Mouse (Mus musculus): ENCODE data around the gene Atp11a. TPM values are rescaled to one million over a fixed set of nuclear protein-coding genes. Genes with fewer than 3 reads are reported as not detected.

Gene Atp11a
- polyA plus RNA-seq, 1 experiment from 2014 or later, result 139 TPM

DNA sequence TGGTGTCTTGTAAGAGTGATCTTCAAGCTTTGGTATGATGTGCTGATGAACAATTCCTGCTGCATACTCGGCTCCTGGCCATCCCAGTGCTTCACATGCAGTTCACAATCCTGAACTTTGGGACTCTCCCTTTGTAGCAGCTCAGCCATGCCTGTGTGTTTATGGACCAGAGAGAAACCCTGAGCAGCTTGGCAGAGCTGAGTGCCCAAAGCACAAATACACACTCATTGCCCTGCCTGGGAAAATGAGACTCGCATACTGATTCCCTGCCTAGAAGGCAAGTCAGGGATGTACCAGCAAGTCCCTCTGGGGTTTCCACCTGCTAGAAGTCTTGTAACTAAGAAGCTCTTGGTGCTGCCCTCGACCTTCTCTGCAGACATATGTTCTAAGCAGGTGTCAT, 112.8 kb downstream of the Atp11a start:
- ChIA-PET CTCF (no interaction called here), POLR2A (no interaction called here)
- no peak for ATAC-seq
- H3K27me3 ChIP-seq, result peaks cover 3% of the 10 kb centered on the region
- DNase-seq (ENCODE audit: low read depth, low spot score), result no peak
- in situ Hi-C loops (cut with MboI; ENCODE audit: low pct_unique_long_range_greater_than_20kb), result no loop called here
- no peak for TF ChIP-seq CTCF (IDR thresholded peaks at IDR 0.05)

DNA sequence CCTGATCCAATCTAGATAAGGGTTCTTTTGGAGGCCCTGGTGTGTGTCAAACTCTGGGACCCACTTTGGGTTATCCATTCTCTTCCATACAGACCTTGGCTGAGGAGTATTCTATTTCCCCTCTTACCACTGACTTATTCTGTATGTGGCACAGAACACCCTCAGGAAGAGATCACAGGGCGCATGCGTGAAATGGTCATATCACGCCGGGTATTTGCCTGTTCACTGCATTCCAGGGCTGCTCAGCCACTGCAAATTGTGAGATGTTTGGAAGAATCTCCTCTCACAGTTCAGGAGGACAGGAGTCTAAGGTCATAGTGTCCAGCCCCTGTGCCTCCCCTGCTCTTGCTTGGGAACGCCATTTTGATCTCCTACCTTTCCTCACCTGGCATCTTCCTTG, 113.8 kb downstream of the Atp11a start:
- CTCF ChIA-PET, result no interaction called here
- H3K27me3 ChIP-seq, result peaks cover 3% of the 10 kb centered on the region
- no peak for TF ChIP-seq CTCF (IDR thresholded peaks at IDR 0.05)
- in situ Hi-C loops (cut with MboI; ENCODE audit: low pct_unique_long_range_greater_than_20kb), result no loop called here
- POLR2A ChIA-PET, result no interaction called here
- ATAC-seq, result no peak
- no peak for DNase-seq (ENCODE audit: low read depth, low spot score)

DNA sequence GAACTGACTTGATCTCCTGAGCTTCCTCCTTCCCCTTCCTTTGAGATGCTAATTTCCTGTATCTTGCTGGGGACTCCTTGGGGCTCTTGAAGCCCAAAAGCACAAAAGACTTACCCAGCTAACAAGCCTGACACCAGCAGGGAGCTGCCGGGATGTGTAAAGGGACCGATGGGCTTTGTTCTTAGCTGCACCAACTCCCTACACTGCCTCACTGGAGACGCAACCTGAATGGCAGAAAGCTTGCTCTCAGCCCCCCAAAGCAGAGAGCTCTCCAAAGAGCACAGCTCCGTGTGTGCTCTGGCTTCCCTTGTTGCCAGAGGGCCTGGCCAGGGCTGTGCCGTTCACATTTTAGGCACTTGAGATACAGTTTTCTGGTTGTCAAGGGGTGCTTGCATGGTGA, 114.6 kb downstream of the Atp11a start:
- ATAC-seq (no peak), DNase-seq (ENCODE audit: low read depth, low spot score) (no peak)
- peaks cover 3% of the 10 kb centered on the region for H3K27me3 ChIP-seq
- ChIA-PET CTCF (no interaction called here), POLR2A (no interaction called here)
- in situ Hi-C loops (cut with MboI; ENCODE audit: low pct_unique_long_range_greater_than_20kb), result no loop called here
- TF ChIP-seq CTCF (IDR thresholded peaks at IDR 0.05), result no peak

DNA sequence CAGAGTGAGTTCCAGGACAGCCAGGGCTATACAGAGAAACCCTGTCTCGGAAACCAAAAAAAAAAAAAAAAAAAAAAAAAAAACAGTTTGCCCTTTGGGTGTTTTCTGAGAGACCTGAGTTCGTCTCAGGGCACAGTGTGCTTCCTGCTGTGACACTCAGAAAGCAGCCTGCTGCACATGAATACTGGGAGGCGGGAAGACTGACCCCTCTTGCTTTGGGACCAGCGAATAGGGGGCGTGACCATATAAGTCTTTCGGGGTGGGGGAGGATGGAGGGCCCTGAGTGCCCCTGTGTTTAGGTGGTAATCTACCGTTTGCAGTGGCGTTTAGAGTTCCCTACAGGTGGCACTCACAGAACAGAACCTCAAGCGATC, 116.2 kb downstream of the Atp11a start:
- in situ Hi-C loops (cut with MboI; ENCODE audit: low pct_unique_long_range_greater_than_20kb), result no loop called here
- no peak for ATAC-seq
- POLR2A ChIA-PET, result interaction anchor here (0.6 kb wide), 1 partner anchor 913 kb away, joined by 5 read pairs; no protein-coding TSS in a partner anchor
- CTCF ChIA-PET, result no interaction called here
- no peak for DNase-seq (ENCODE audit: low read depth, low spot score)
- TF ChIP-seq CTCF (IDR thresholded peaks at IDR 0.05), result no peak
- H3K27me3 ChIP-seq, result peaks cover 3% of the 10 kb centered on the region

DNA sequence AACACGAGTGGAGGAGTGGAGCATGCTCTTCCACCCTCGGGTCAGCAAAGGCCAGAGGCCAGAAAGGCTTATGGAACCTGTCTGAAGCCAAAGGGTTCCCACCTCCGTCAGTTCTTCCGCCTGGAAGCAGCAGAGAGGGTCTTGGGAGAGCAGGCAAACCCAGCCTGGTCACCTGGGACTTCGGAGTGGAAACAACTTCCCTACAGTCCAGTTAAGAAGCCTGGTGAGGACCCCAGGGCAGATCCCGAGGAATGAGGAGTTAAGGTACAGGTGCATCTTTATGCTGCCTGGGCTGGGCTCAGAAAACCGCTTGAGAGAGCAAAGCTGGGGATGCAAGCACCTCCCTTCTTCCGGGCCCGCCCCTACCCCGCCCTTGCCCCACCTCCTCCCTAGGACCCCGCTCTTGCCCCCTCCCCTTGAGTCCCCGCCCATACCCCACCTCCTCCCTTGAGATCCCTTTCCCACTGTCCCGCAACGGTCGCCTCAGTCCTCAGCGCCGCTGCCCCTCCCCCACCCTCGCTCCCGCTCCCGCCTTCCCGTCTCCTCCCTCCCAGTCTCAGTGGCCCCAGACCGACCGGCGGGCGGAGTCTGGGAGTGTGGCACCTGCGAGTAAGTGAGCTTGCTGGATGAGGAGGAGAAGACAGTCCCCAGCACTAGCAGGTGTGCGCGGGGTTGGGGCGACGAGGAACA, 116.7 kb downstream of the Atp11a start, which contains the start of gene Mcf2l:
TSS of gene Mcf2l (plus strand) at position 450 of the 690 bp plus-strand sequence.
- DNase-seq (ENCODE audit: low read depth, low spot score) (no peak), ATAC-seq (peak; percentile 58)
- CTCF ChIA-PET, result no interaction called here
- in situ Hi-C loops (cut with MboI; ENCODE audit: low pct_unique_long_range_greater_than_20kb), result no loop called here
- POLR2A ChIA-PET, result no interaction called here
- TF ChIP-seq CTCF (IDR thresholded peaks at IDR 0.05), result no peak
- H3K27me3 ChIP-seq, result peaks cover 3% of the 10 kb centered on the region

DNA sequence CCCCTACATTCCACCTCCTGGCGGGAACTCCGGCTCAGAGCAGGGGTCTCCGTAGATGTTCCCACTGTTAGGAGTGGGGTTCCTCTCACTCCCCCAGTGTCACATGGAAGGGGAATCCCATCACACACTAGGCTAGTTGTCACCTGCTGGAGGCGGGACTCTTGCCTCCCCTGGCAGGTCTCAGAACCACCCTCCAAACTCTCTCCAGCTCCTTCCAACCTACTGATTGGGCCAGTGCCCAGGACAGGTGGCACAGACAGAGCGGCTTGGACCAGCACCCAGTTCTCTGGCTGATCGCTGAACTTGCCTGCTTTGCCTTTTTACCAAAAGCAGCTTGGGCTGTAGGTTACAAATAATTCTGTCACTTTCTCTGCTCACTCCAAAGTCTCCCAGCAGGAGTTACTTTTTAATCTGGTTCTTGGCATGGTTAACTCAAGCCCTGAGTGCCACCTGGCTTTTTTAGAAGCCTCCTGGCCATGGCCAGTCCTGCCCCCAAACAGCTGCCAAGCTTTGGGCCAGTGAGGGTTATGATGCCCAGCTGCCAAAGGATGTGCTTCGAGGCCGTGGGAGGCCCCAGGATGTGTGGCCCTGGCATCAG, 117.5 kb downstream of the Atp11a start:
- TF ChIP-seq CTCF (IDR thresholded peaks at IDR 0.05), result no peak
- ATAC-seq, result peak; percentile 32
- peaks cover 3% of the 10 kb centered on the region for H3K27me3 ChIP-seq
- ChIA-PET POLR2A (no interaction called here), CTCF (no interaction called here)
- in situ Hi-C loops (cut with MboI; ENCODE audit: low pct_unique_long_range_greater_than_20kb), result no loop called here
- DNase-seq (ENCODE audit: low read depth, low spot score), result no peak

DNA sequence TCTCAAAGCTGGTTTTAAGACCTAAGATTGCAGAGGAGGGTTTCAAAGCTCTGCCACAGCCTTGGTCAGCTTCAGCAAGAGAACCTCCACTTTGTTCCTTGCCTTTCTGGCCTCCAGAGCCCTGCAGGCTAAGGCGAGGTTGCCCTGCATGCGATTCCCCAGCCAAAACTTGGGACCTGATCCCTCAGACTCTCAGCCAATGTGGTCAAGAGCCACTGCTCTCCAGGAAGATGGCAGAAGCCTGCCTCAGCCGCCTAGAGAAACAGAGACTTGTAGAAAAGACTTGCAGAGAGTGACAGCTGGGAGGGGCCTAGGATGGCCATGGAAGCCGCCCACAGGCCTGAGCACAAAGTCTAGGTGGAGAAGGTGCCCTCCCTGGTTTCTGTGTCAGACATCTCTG, 118.2 kb downstream of the Atp11a start:
- DNase-seq (ENCODE audit: low read depth, low spot score) (no peak), ATAC-seq (no peak)
- in situ Hi-C loops (cut with MboI; ENCODE audit: low pct_unique_long_range_greater_than_20kb), result no loop called here
- POLR2A ChIA-PET, result no interaction called here
- CTCF ChIA-PET, result no interaction called here
- no peak for TF ChIP-seq CTCF (IDR thresholded peaks at IDR 0.05)
- H3K27me3 ChIP-seq, result peaks cover 3% of the 10 kb centered on the region

DNA sequence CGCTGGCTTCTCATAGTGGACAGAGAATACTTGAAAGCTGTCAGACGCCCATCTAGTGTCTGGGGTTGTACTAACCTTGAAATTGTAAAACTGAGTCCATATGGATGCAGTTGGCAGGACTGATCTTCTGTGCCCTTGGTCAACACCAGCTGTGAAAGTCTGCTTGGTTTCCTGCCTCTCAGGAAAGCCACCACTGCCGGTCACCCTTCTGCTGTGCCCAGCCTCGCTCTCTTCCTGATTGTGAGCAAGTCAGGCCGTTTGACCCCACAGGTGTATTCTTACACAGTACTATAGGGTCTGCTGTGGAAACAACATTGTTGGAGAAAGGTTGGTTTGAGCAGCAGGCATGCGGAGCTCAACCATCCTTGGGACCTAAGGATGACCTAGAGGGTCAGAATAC, 120.3 kb downstream of the Atp11a start:
- no peak for TF ChIP-seq CTCF (IDR thresholded peaks at IDR 0.05)
- CTCF ChIA-PET, result no interaction called here

DNA sequence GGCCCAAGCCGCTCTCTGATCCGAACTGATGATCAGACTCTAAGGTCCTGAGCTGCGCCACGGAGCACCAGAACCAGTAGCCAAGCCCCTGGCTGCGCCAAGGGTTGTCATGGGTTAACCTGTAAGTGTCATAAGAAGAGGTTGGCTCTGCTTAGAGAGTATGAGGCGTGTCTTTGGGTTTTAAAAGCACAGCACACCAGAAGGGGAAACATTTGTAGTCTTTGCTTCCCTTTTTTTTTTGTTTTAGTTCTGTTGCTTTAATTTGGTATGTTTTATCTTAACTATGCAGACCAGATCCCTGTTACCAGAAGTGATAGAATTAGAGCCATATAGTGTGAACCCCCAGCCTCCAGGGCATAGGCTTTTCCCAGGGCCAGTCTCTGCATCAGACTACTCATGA, 123.3 kb downstream of the Atp11a start:
- ATAC-seq (no peak), DNase-seq (ENCODE audit: low read depth, low spot score) (no peak)
- in situ Hi-C loops (cut with MboI; ENCODE audit: low pct_unique_long_range_greater_than_20kb), result no loop called here
- ChIA-PET CTCF (no interaction called here), POLR2A (interaction anchor here (0.6 kb wide), 1 partner anchor 280 kb away, joined by 3 read pairs; no protein-coding TSS in a partner anchor)
- no peak for TF ChIP-seq CTCF (IDR thresholded peaks at IDR 0.05)
- no peaks in the 10 kb centered on the region for H3K27me3 ChIP-seq

More for the DNA sequence above, 120.3 kb downstream of the Atp11a start:
- ATAC-seq (no peak), DNase-seq (ENCODE audit: low read depth, low spot score) (no peak)
- H3K27me3 ChIP-seq, result peaks cover 3% of the 10 kb centered on the region
- POLR2A ChIA-PET, result no interaction called here
- in situ Hi-C loops (cut with MboI; ENCODE audit: low pct_unique_long_range_greater_than_20kb), result no loop called here

DNA sequence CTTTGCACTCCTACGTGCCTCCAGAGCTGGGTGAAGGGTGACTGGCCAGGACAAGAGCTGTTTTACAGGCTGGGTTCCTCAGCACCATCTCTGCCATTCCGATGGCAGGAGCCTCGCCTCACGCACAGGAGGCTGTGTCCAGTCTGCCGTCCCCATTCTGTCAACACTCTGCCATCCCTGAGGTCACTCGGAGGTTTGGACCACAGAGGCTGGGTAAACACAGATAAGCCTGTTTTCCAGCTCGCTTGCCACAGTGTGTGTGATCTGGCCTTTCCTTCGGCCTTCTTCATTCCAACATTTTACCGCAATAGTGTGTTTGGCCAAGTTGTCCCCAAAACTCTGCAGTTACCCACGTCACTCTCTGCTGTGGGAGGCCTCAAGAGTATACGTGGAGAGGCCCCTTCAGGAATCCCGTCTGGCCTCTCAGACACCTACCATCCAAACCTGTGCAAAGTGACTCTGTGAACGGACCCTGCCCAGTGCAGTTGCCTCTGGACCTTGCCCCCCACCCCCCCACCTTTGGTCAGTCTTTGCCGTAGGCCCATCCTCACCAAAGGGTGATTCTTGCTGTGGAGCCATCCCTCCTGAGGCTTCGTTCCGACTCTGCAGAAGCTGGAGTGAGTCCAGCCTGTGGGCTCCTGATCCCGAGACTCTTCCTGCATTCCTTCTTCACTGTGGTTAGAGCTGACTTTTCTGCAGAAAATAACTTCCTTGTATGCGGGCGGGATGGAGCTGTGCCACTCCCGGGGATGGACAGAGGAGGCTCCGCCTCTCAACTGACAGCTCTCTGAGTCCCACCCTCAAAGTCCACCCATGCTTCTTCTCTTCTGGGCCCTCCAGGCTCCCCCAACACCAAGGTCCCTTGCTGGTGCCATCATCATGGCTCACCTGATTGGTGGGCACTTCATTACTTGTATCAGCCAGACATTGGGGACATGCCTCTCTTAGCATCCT, 126.5 kb downstream of the Atp11a start:
- CTCF ChIA-PET, result no interaction called here

More for the DNA sequence above, 126.5 kb downstream of the Atp11a start:
- TF ChIP-seq CTCF (IDR thresholded peaks at IDR 0.05), result no peak
- DNase-seq (ENCODE audit: low read depth, low spot score) (no peak), ATAC-seq (no peak)
- POLR2A ChIA-PET, result interaction anchor here (0.6 to 0.7 kb wide), 2 partner anchors 351 to 901 kb away, joined by 3 to 7 read pairs; no protein-coding TSS in a partner anchor
- in situ Hi-C loops (cut with MboI; ENCODE audit: low pct_unique_long_range_greater_than_20kb), result no loop called here
- no peaks in the 10 kb centered on the region for H3K27me3 ChIP-seq
